In genomic region chr1:60861431-60861830, GRCm38 (mm10) we compare ENCODE assay signal across 9 mouse cellular contexts. TPM values are rescaled to one million over a fixed set of nuclear protein-coding genes. Genes with fewer than 3 reads are reported as not detected.
DNase-seq lines count a peak whose midpoint lies in the region; ATAC-seq lines count a peak whose summit lies in the region.
"Had no signal": no experiment of that assay in that cellular context is flagged by ENCODE, and none has a peak within 500 bp of the region (broad histone marks: within the 10 kb centered on the region; RNA-seq: fewer than 3 reads in every experiment).

No protein-coding gene starts in this region.

- no peak overlapping the region for H3K4me3 ChIP-seq in heart, embryonic 16.5 days (ENCODE audit: low read length)
- no peak overlapping the region for H3K4me3 ChIP-seq in forebrain, embryonic 13.5 days
- H3K4me3 ChIP-seq in midbrain, embryonic 14.5 days (replicated peaks; ENCODE audit: low read depth, low read length): peak overlapping the region; percentile 15; the same call in 1 of the 2 replicates

- peak overlapping the region; percentile 67 for H3K27ac ChIP-seq in heart, embryonic 16.5 days (ENCODE audit: low read length)
- peak overlapping the region; percentile 65 for H3K27ac ChIP-seq in forebrain, embryonic 13.5 days
- peak overlapping the region; percentile 80 for H3K27ac ChIP-seq in midbrain, embryonic 14.5 days (replicated peaks; ENCODE audit: low read depth, low read length)

- peak overlapping the region; percentile 57; the same call in 1 of the 2 replicates for H3K4me2 ChIP-seq in heart, embryonic 16.5 days (ENCODE audit: low read depth, low read length)
- peak overlapping the region; percentile 42 for H3K4me2 ChIP-seq in forebrain, embryonic 13.5 days
- H3K4me2 ChIP-seq in midbrain, embryonic 14.5 days (ENCODE audit: low read length): peak overlapping the region; percentile 51

- H3K9ac ChIP-seq in heart, embryonic 16.5 days (ENCODE audit: low read length): 0 out of 2 replicates have a peak overlapping the region, but pooled peaks have one; percentile 5
- peak overlapping the region; percentile 45 for H3K9ac ChIP-seq in forebrain, embryonic 13.5 days
- peak overlapping the region; percentile 34 for H3K9ac ChIP-seq in midbrain, embryonic 14.5 days (replicated peaks; ENCODE audit: low read length)

- DNase-seq in heart, adult 9 months (ENCODE audit: low spot score in 2 of 2): no peak
- DNase-seq in brain, adult 2 months (ENCODE audit: low read depth, low spot score): peak; percentile 44
- DNase-seq in midbrain, embryonic 14.5 days: peak; percentile 51
- DNase-seq in urinary bladder, postnatal 4 days (ENCODE audit: low spot score in 2 of 2): no peak
- DNase-seq in layer of hippocampus, adult 9-11 months: no peak
- DNase-seq: lung, adult 2 months; retina, postnatal 1 day had no signal

- no peak for ATAC-seq in heart, embryonic 16.5 days (replicated peaks; ENCODE audit: extremely low read depth, insufficient read depth, low FRiP score)
- peak; percentile 36 for ATAC-seq in forebrain, embryonic 13.5 days
- ATAC-seq in midbrain, embryonic 14.5 days (ENCODE audit: low FRiP score, low TSS enrichment): no peak

- no peaks in the 10 kb centered on the region for H3K9me3 ChIP-seq in heart, embryonic 16.5 days (replicated peaks; ENCODE audit: control insufficient read depth, low read length)
- no peaks in the 10 kb centered on the region for H3K9me3 ChIP-seq in forebrain, embryonic 13.5 days (replicated peaks)
- H3K9me3 ChIP-seq in midbrain, embryonic 14.5 days (ENCODE audit: control insufficient read depth, low read length): no peaks in the 10 kb centered on the region

- WGBS in heart, embryonic 16.5 days: 66% methylated on average over 5 of the region's 5 CpGs
- 62% methylated on average over 5 of the region's 5 CpGs for WGBS in forebrain, embryonic 13.5 days
- WGBS in midbrain, embryonic 14.5 days: 44% methylated on average over 5 of the region's 5 CpGs

- H3K36me3 ChIP-seq in heart, embryonic 16.5 days (ENCODE audit: control insufficient read depth, insufficient read depth): no peaks in the 10 kb centered on the region
- no peaks in the 10 kb centered on the region for H3K36me3 ChIP-seq in forebrain, embryonic 13.5 days (ENCODE audit: poor library complexity, severe bottlenecking)
- no peaks in the 10 kb centered on the region for H3K36me3 ChIP-seq in midbrain, embryonic 14.5 days (ENCODE audit: control insufficient read depth, insufficient read depth, low read length)

- no peaks in the 10 kb centered on the region for H3K27me3 ChIP-seq in heart, embryonic 16.5 days (ENCODE audit: control insufficient read depth, insufficient read depth, low read length)
- no peaks in the 10 kb centered on the region for H3K27me3 ChIP-seq in forebrain, embryonic 13.5 days
- H3K27me3 ChIP-seq in midbrain, embryonic 14.5 days (ENCODE audit: control insufficient read depth, insufficient read depth, low read length): no peaks in the 10 kb centered on the region

- peaks cover 27% of the 10 kb centered on the region for H3K4me1 ChIP-seq in heart, embryonic 16.5 days (ENCODE audit: control insufficient read depth, insufficient read depth, low read length)
- peaks cover 5% of the 10 kb centered on the region; the same call in 1 of the 2 replicates for H3K4me1 ChIP-seq in forebrain, embryonic 13.5 days
- H3K4me1 ChIP-seq in midbrain, embryonic 14.5 days (ENCODE audit: control insufficient read depth, insufficient read depth, low read length): no peaks in the 10 kb centered on the region

RNA-seq across cellular contexts. Expression of gene Ctla4, which starts 25.4 kb away (rescaled TPM):
- polyA plus RNA-seq in heart, embryonic 16.5 days (2015; fragmentation: Nextera tagmentation; extraction: Ambion mirVana): 1.6 and 3.5 TPM in 2 replicates
- polyA plus RNA-seq in forebrain, embryonic 13.5 days (2015; fragmentation: Nextera tagmentation; extraction: Ambion mirVana): not detected in 2 replicates
- polyA plus RNA-seq in midbrain, embryonic 14.5 days (2014; fragmentation: Nextera tagmentation; extraction: Ambion mirVana): not detected in 2 replicates

Comparison
In these comparisons a context has a peak if more than half of its experiments do, and no peak if none do; other contexts are left out.
1. DNase-seq: peak in brain, adult 2 months (single experiment) and midbrain, embryonic 14.5 days (single experiment); none in heart, adult 9 months (0 of 2), urinary bladder, postnatal 4 days (0 of 2) and layer of hippocampus, adult 9-11 months (single experiment).
2. Peak in every context shown above with its lines, with median percentiles within 50 percentile points of each other: H3K27ac ChIP-seq, H3K4me2 ChIP-seq and H3K9ac ChIP-seq.